Mouse (Mus musculus): Measurements from ENCODE around the gene Plppr3. TPM values are rescaled to one million over a fixed set of nuclear protein-coding genes. Genes with fewer than 3 reads are reported as not detected.
A peak's percentile ranks its signal among the peaks of the same experiment; 100 is the strongest.
"Not testable (repeated sequence)": the region's sequence is repeated elsewhere in the genome, so short reads cannot be mapped to it uniquely, and the experiment has no call there.

The Plppr3 gene
- polyA plus RNA-seq, 1 experiment, result 32.4 TPM

DNA sequence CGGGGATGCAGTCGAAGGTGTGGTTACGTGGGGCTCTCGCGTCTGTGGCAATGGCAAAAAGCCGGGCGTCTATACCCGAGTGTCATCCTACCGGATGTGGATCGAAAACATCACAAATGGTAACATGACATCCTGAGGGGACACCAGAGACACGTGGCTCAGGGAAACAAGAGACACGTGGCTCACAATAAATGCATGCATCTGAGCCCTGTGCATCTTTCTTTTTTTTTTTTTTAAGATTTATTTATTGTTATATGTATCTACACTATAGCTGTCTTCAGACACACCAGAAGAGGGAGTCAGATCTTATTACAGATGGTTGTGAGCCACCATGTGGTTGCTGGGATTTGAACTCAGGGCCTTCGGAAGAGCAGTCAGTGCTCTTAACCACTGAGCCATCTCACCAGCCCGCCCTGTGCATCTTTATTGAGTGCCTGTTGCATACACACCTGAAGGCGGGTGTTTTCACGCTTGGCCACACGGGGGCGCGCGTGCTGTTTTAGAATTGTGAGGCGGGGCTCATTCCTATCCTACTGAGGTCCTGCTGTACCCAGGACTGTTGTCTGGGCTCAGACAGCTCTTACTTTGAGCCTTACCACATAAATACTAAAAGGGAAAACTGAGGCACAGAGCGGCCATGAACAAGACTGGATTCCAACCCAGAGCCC is 18.2 kb upstream of the Plppr3 start:
- peak; percentile 88 for TF ChIP-seq CTCF (IDR thresholded peaks at IDR 0.05; ENCODE audit: control insufficient read depth, insufficient read depth, low read length)
- 44% methylated on average over 22 of the region's 22 CpGs for WGBS
- not testable (repeated sequence) for H3K4me3 ChIP-seq (replicated peaks; ENCODE audit: control insufficient read depth, low read depth, low read length); H3K4me1 ChIP-seq (ENCODE audit: control insufficient read depth, insufficient read depth, low read length); H3K27ac ChIP-seq (ENCODE audit: control insufficient read depth, insufficient read depth, low read depth, low read length, poor library complexity)

DNA sequence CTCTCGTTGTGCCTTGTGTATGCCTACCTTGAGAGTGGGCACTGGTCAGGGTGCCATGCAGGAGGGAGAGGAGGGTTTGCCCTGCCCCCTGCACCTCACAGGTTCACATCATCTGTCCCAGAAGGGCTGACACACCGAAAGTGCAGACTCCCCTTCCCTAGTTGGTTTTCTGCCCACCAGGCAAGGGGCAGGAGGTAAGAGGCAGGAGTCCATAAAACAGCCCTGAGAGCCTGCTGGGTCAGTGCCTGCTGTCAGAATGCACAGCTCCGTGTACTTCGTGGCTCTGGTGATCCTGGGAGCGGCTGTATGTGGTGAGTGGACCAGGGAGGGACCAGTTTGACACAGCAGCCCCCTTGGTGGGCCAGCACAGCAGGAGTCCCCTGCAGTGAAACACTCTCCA is 16.2 kb upstream of the Plppr3 start, which contains the start of gene Cfd:
Cfd (plus strand) TSS at position 184 of the 400 bp plus-strand sequence.
- WGBS, result 66% methylated on average over 5 of the region's 5 CpGs
- H3K4me3 ChIP-seq (replicated peaks; ENCODE audit: control insufficient read depth, low read depth, low read length), result no peak within 1 kb of the TSS
- TF ChIP-seq CTCF (IDR thresholded peaks at IDR 0.05; ENCODE audit: control insufficient read depth, insufficient read depth, low read length) (no peak), POLR2A (IDR thresholded peaks at IDR 0.05; ENCODE audit: borderline replicate concordance, control insufficient read depth, low read depth, low read length) (no peak)
- H3K27ac ChIP-seq (ENCODE audit: control insufficient read depth, insufficient read depth, low read depth, low read length, poor library complexity), result no peak within 1 kb of the TSS
- H3K4me1 ChIP-seq (ENCODE audit: control insufficient read depth, insufficient read depth, low read length), result peaks cover 1% of the 10 kb centered on the region; the same call in 1 of the 2 replicates

- H3K4me1 ChIP-seq (ENCODE audit: control insufficient read depth, insufficient read depth, low read length), result peaks cover 4% of the 10 kb centered on the region; the same call in 1 of the 2 replicates
- TF ChIP-seq CTCF (IDR thresholded peaks at IDR 0.05; ENCODE audit: control insufficient read depth, insufficient read depth, low read length) (no peak), POLR2A (IDR thresholded peaks at IDR 0.05; ENCODE audit: borderline replicate concordance, control insufficient read depth, low read depth, low read length) (no peak)
- no peak overlapping the region for H3K4me3 ChIP-seq (replicated peaks; ENCODE audit: control insufficient read depth, low read depth, low read length)
- WGBS, result 7% methylated on average over 2 of the region's 2 CpGs
- H3K27ac ChIP-seq (ENCODE audit: control insufficient read depth, insufficient read depth, low read depth, low read length, poor library complexity), result no peak overlapping the region
Observed at GRCm38 (mm10) chr10:79889386-79889785, 15.0 kb upstream of the Plppr3 start.

DNA sequence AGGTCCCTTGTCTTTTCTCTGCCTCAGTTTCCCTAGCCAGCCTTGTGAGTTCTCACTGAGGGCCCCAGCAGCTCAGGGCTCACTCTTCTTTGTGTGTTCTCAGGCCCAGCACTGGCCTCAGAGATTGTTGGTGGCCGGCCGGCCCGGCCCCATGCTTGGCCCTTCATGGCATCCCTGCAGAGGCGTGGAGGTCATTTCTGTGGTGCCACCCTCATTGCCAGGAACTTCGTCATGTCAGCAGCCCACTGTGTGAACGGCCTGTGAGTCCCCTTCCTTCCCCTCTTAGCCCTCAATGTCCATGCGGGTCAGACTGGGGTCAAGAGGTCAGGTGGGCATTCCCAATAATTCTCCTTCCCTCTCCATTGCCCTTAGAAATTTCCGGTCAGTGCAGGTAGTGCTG is 12.2 kb upstream of the Plppr3 start:
- WGBS, result 55% methylated on average over 8 of the region's 8 CpGs
- TF ChIP-seq POLR2A (IDR thresholded peaks at IDR 0.05; ENCODE audit: borderline replicate concordance, control insufficient read depth, low read depth, low read length), result no peak
- TF ChIP-seq CTCF (IDR thresholded peaks at IDR 0.05; ENCODE audit: control insufficient read depth, insufficient read depth, low read length), result no peak
- no peak overlapping the region for H3K27ac ChIP-seq (ENCODE audit: control insufficient read depth, insufficient read depth, low read depth, low read length, poor library complexity)
- peaks cover 6% of the 10 kb centered on the region; the same call in 1 of the 2 replicates for H3K4me1 ChIP-seq (ENCODE audit: control insufficient read depth, insufficient read depth, low read length)
- H3K4me3 ChIP-seq (replicated peaks; ENCODE audit: control insufficient read depth, low read depth, low read length), result peak overlapping the region; percentile 12

DNA sequence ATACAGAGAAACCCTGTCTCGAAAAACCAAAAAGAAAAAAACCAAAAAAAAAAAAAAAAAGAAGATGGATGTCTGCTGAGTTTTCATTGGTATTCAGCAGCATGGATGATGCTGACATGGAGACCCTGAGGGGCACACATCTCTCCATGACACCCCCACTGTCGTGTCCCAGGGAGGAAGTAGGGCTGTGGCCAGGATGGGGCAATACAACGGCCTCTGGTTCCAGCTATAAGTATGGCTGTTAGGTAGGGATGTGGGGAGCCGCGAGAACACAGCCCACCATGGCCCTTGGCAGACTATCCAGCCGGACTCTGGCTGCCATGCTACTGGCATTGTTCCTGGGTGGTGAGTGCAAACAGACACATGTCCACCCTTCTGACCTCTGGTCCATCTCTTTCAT is 11.6 kb upstream of the Plppr3 start, which contains the start of gene Elane:
Elane (plus strand) TSS at position 194 of the 400 bp plus-strand sequence.
- TF ChIP-seq POLR2A (IDR thresholded peaks at IDR 0.05; ENCODE audit: borderline replicate concordance, control insufficient read depth, low read depth, low read length), result no peak
- TF ChIP-seq CTCF (IDR thresholded peaks at IDR 0.05; ENCODE audit: control insufficient read depth, insufficient read depth, low read length), result no peak
- Histone ChIP-seq H3K4me3 (replicated peaks; ENCODE audit: control insufficient read depth, low read depth, low read length) (peak within 1 kb of the TSS; percentile 12), H3K27ac (ENCODE audit: control insufficient read depth, insufficient read depth, low read depth, low read length, poor library complexity) (peak within 1 kb of the TSS; percentile 21; the same call in 1 of the 2 replicates), H3K4me1 (ENCODE audit: control insufficient read depth, insufficient read depth, low read length) (peaks cover 6% of the 10 kb centered on the region; the same call in 1 of the 2 replicates)
- 21% methylated on average over 6 of the region's 6 CpGs for WGBS

GRCm38 (mm10) chr10:79884938-79885337 is 10.5 kb upstream of the Plppr3 start:
- Histone ChIP-seq H3K4me1 (ENCODE audit: control insufficient read depth, insufficient read depth, low read length) (peaks cover 12% of the 10 kb centered on the region; the same call in 1 of the 2 replicates), H3K27ac (ENCODE audit: control insufficient read depth, insufficient read depth, low read depth, low read length, poor library complexity) (peak overlapping the region; percentile 21; the same call in 1 of the 2 replicates)
- WGBS, result 27% methylated on average over 3 of the region's 3 CpGs
- H3K4me3 ChIP-seq (replicated peaks; ENCODE audit: control insufficient read depth, low read depth, low read length), result not testable (repeated sequence)

- TF ChIP-seq POLR2A (IDR thresholded peaks at IDR 0.05; ENCODE audit: borderline replicate concordance, control insufficient read depth, low read depth, low read length), result no peak
- TF ChIP-seq CTCF (IDR thresholded peaks at IDR 0.05; ENCODE audit: control insufficient read depth, insufficient read depth, low read length), result no peak
- Histone ChIP-seq H3K4me1 (ENCODE audit: control insufficient read depth, insufficient read depth, low read length) (peaks cover 12% of the 10 kb centered on the region; the same call in 1 of the 2 replicates), H3K27ac (ENCODE audit: control insufficient read depth, insufficient read depth, low read depth, low read length, poor library complexity) (no peak overlapping the region), H3K4me3 (replicated peaks; ENCODE audit: control insufficient read depth, low read depth, low read length) (no peak overlapping the region)
- WGBS, result 11% methylated on average over 4 of the region's 4 CpGs
Observed at GRCm38 (mm10) chr10:79884446-79884845, 10.0 kb upstream of the Plppr3 start.

DNA sequence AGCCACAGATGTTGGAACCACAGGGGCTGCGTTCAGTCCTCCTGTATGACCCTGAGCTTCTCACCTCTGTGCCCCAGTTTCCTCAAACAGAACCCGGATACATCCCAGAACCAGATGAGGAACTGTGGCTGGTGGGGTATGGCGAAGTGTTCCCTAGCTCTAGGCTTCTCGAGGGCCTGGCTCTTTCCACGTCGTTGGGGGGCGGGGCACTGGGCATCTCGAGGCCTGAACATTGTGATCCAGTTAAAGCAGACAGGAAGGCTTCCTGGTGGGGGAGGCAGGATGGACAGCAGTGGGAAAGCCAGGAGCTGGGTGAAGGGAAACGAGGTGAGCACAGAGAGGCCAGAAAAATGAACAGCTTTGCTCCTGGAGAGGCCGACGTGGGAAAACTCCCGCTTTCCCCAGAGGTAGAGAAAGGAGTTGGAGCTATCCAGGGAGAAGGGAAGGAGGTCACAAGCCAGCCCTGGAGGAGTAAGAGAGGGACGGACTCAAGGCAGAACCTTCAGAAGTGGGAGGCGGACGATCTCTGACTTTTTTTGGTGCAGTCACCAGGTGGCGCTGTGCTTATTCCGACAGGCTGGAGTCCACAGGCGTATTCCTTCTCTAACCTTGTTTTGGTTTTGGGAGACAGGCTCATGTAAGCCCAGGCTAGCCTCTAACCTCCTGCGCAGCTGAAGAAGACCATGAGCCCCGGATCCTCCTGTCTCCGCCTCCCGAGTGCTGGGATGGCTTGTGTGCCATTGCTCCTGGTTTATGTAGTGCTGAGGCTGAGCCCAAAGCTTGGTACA is 9.1 kb upstream of the Plppr3 start:
- Histone ChIP-seq H3K4me1 (ENCODE audit: control insufficient read depth, insufficient read depth, low read length) (peaks cover 12% of the 10 kb centered on the region; the same call in 1 of the 2 replicates), H3K27ac (ENCODE audit: control insufficient read depth, insufficient read depth, low read depth, low read length, poor library complexity) (peak overlapping the region; percentile 5; the same call in 1 of the 2 replicates), H3K4me3 (replicated peaks; ENCODE audit: control insufficient read depth, low read depth, low read length) (no peak overlapping the region)
- 11% methylated on average over 22 of the region's 22 CpGs for WGBS
- TF ChIP-seq POLR2A (IDR thresholded peaks at IDR 0.05; ENCODE audit: borderline replicate concordance, control insufficient read depth, low read depth, low read length) (no peak), CTCF (IDR thresholded peaks at IDR 0.05; ENCODE audit: control insufficient read depth, insufficient read depth, low read length) (peak; percentile 92)

Measured in bone marrow, adult 2 months (tissue).